Mouse (Mus musculus): ENCODE data around the gene Ccdc30.
A peak's percentile ranks its signal among the peaks of the same experiment; 100 is the strongest.
"Not testable (repeated sequence)": the region's sequence is repeated elsewhere in the genome, so short reads cannot be mapped to it uniquely, and the experiment has no call there.

Gene Ccdc30

DNA sequence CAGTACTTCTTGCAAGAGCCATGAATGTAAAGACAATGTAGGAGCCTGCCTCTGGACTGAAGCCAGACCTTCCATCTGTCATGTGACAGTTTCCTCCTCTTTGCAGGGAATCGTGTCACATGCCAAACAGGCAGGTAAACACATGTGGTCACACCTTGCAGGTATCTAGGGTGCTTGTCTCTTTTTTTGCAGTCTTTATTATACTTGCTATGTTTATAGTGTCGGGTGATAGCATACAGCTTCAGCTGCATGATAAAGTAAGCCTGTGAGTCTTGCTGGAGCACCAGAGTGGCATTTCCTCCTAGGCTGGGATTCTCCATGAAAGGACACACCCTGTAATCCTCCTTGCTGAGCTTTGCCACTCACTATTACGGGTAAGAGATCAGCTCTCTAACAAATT, 113.5 kb downstream of the Ccdc30 start:
- DNase-seq: no peak

DNA sequence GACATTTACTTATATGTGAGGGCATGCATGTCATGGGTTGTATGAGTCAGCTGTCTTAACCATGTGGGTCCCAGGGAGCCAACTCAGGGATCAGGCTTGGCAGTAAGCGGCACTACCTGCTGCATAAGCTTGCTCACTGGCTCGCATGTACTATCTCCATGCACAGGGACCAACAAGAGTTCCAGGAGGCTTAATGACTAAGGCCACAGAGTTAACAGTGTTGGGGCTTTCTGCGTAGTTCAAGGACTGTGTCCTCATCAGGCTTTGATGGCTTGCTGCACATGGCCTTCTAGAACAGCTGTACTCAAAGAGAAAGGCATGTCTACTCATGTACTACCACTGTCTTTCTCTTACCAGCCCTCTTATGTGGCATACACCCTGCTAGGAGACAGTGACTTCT, 114.6 kb downstream of the Ccdc30 start:
- no peak for DNase-seq

DNA sequence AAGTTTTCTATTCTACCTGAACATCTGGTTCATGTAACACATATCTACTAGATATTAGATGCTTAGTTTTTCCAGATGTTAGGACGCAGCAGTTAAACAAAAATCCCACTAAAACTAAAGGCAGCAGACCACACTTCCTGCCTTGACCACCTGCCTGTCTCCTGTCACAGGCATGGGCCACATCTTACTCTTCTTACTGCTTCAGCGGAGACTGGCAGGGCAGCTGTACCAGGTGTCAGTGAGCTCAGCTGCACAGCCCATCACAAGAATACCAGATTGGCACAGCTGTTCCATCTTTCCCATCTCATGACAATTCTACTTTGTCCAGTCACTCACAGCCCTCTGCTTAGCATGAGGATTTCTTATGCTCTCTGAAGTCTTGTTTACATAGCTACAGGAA, 118.0 kb downstream of the Ccdc30 start:
- no peak for DNase-seq

DNA sequence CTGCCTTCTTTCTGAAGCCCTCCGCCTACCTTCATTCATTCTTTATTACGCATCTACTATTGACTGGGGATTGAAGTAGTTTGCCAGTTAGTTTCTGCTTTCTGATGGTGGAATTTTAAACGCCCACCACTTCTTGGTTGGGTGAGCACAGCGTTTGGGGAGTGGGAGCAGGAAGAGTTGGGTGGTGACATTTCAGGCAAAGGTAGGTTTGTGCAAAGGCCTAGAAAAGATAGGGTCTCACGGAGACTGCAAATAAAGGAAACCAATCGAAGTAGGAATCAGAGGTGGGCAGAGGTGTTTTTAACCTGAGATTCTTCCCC, 120.2 kb downstream of the Ccdc30 start:
- DNase-seq: peak; percentile 10 to 16

DNA sequence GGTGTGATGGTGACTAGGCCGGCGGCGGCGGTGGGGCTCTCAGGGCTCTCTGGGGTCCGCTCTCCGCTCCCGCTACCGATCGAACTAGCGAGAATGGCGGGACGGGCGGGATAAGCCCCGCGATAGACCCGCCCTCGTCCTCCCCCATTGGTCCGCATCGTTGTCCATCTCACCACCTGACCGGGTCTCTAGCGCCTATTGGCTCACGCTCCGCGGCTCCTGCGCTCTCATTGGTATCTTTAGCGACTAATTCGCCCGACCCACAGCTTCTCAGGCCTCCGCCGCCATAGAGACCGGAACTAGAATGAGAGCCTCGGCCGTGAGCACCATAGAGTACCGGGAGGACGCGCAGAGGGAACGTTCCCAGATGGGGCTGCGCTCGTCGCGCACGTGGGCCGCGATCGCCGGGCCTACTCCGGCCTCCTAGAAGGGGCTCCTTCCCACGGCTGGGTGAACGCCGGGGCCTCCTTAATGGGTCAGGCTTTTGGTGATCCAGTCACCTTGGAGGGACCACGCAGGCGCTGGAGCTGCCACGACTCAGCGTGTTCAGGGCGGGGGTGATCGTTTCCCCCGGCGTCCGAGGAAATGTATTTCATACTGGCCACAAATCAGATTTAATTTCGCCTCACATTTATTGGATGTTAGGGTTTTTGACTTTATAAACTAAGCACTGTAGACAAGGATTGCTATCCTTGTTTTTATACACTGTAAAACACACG, 120.7 kb downstream of the Ccdc30 start, which contains the start of gene Ybx1:
Gene Ybx1, minus strand, starts transcription at position 190 of the 719 bp plus-strand sequence.
- peak; percentile 100 for DNase-seq

DNA sequence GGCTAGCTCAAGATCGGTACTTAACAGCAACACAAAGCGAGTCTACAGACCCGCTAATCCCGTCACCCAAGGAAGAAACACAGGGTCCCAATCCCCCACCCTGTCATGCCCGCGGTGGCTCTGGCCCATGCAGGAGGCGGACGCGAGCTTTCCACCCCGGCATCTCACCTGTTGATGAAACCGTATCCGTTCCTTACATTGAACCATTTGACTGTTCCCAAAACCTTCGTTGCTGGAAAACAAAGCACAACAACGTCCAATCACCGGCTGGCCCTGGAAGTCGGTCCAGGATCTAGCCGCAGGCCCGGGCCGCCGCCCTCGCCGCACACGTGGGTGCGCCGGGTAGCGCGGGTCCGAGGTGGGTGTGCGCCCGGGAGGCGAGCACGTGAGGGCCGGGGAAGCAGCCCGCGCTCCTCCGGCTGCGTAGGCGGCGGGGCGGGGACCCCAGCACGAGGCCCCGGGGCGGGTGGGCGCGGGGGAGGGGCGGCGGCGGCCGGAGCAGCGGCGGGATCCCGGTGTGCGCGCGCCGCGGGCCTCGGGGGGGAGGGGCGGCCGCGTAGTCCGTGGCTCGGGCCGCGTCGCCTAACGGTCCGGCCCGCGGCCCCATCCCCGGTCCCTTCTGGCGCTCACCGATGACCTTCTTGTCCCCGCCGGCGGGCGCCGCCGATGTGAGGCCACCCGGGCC, 121.6 kb downstream of the Ccdc30 start:
- peak in 1 of 2 experiments; percentile 34 for DNase-seq

DNA sequence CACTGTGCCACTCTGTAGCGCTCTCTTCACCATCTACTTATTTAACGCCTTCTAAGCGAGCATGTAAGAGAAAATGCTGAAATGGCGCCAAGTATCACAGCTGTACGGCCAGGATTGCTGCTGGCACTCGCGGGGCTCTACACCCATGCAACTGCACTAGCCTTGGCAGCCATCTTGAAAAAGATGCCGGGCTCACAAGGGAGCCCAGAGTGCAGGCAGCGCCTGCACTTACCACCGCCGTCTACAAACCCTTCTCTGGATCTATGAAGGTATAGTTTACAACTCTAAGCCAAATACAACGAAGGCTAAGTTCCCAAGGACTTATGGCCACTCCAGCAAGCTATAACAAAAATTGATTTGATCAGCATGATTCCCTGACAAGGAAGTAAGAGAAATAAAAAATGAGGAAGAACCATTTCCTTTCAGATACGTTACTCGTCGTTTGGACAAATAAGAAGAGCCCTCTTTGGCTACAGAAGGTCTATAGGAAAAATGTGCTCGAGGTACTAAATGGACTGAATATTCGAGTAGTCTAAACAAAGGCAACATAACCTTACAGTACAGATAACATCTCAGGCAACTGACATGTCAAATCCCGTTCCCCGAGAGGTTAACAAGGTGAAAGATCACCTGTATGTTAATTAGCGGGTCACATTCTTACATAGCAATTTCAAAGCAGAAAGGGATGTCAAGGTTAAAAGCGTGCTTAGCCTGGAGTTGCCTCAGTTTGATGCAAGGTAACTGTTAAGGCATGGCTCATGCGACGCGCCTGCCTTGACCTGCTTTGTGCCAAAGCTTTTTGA, 122.3 kb downstream of the Ccdc30 start:
- DNase-seq: peak; percentile 37 to 52

DNA sequence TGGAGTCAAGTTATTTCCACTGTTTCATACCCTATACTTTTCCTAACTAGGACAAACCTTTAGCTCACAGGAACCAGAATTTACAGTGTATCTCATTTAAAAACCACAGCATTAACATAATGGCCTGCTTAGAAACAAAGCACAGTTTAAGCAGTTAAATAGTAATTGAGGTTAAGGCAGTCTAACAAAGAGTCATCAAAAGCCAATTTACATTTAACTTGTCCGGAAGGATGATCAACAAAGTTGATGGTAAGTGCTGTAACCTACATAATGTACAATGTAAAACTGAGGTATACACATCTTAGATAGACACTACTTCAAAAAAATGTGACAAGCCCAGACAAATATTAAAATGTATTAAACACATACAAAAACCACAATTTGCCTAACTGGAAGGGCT, 123.4 kb downstream of the Ccdc30 start:
- DNase-seq: no peak

DNA sequence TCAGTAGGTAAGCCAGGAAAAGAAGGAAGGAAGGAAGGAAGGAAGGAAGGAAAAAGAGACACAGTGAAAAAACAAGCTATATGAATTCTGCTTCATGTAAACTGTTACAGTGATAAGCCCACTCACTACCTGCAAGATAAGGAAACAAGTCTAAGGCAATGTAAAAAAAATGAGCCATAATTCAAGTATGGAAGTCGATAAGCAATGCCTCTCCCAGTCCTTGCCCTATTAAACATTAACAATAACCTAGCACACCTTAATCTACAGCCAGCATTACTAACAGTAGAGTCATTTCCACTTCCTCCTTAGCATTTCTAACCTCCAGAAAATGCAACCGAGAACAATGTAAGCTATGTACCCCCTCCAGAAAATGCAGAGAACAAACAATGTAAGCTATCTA, 130.0 kb downstream of the Ccdc30 start:
- DNase-seq: no peak

DNA sequence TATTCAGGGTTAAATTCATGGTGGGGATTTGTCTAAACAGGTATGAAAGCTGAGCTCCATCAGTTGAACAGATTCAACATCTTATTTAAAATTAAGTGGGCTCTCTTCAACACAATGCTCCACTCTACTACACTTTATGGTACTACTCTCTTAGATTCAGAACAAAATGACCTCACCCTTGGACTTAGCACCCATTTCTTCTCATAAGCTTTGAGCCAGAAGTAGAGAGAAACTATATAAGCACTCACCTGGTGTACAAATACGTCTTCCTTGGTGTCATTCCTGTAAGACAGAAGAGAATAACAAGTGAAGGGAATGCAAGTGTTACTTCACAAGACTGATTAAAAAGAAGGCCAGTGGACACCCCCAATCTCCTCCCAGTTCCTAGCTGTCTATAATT, 130.5 kb downstream of the Ccdc30 start:
- DNase-seq: no peak

DNA sequence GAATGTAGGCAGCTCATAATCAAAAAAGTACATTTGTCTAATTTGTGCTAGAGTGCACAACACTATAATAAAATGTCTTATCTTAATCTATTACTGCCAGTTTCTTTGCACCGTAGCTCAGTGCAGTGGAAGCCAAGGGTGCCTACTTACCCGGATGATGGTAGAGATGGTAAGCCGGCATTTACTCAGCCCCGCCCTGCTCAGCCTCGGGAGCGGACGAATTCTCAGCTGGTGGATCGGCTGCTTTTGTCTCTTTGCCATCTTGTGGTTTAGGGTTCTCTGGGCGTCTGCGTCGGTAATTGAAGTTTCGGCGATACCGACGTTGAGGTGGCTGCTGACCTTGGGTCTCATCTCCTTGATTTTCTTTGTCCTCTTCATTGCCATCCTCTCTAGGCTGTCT, 136.5 kb downstream of the Ccdc30 start:
- DNase-seq: not testable (repeated sequence)

DNA sequence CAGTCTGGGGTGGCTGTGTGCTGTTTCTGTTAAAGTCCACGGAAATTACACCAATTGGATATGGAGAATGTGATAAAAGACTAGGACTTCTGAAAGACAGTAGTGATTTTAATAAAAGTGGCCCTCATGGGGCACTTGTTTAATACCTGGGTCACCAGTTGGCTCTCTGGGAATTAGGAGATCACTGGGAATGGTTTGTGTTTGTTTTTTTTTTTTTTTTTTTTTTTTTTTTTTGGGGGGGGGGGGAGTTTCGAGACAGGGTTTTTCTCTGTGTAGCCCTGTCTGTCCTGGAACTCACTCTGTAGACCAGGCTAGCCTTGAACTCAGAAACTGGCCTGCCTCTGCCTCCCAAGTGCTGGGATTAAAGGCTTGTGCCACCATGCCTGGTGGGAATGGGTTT, 139.6 kb downstream of the Ccdc30 start:
- DNase-seq: no peak

DNA sequence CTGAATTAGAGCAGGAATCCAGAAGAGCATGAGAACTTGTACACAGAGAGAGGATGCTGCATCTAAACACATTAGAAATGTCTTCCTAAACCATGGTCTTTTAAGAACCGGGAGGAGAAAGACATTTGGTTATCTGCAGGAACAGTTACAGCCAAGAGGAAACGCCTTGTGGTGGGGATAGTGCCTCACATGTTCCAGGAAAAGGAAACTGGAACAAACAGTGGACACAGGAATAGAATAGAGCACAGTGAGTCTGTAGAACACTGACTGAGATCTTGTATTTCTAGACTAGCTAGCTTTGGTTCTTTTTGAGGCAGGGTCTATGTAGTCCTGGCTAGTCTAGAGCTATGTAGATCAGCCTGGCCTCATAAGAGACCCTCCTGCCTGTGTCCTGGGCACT, 140.1 kb downstream of the Ccdc30 start:
- DNase-seq: no peak

DNA sequence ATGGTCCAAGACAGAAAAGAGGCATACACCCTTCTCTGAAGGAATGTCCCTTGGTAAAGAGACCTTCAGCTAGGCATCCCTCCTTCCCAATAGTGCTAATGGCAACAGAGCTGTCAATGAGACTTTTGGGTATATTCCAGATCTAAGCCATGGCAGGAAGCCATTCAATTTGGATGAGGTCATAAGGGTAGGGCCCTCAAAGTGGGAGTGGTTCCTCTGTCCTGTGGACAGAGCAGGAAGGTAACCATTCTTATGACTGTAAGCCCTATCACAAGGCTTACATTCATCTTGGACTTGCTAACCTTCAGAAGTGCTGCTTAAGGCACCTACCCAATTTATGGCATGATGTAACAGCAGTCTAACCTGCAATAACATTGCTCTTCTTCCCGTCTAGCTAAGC, 140.7 kb downstream of the Ccdc30 start:
- DNase-seq: no peak
